Mouse (Mus musculus) hindbrain, embryonic 10.5 days (tissue): ENCODE data around the gene Il1rapl2. TPM values are rescaled to one million over a fixed set of nuclear protein-coding genes. Genes with fewer than 3 reads are reported as not detected.
"Not testable (repeated sequence)": the region's sequence is repeated elsewhere in the genome, so short reads cannot be mapped to it uniquely, and the experiment has no call there.

Experiments used
- DNase-seq: peaks from one replicate; pipeline ENCODE4 v3.0.0-alpha.2; 2017; ENCODE audit warnings: low spot score
- H3K27ac ChIP-seq: fragments of 300-500 bp; sonication (generic); 2 replicates; pipeline ENCODE4 v1.5.1; 2016; ENCODE audit warnings: mild to moderate bottlenecking, moderate library complexity
- H3K27me3 ChIP-seq: fragments of 300-500 bp; sonication (generic); 2 replicates; pipeline ENCODE4 v1.6.1; 2016; ENCODE audit warnings: mild to moderate bottlenecking; ENCODE audit not compliant: poor library complexity, insufficient read depth, severe bottlenecking
- H3K36me3 ChIP-seq: fragments of 300-500 bp; sonication (generic); 2 replicates; pipeline ENCODE4 v1.6.1; 2016; ENCODE audit warnings: mild to moderate bottlenecking, moderate library complexity
- H3K4me1 ChIP-seq: fragments of 300-500 bp; sonication (generic); replicated peaks from 2 replicates; pipeline ENCODE4 v1.6.1; 2016; ENCODE audit warnings: mild to moderate bottlenecking
- H3K4me3 ChIP-seq: fragments of 300-500 bp; sonication (generic); 2 replicates; pipeline ENCODE4 v1.5.1; 2016; ENCODE audit warnings: mild to moderate bottlenecking, moderate library complexity
- H3K9me3 ChIP-seq: fragments of 300-500 bp; sonication (generic); 2 replicates; pipeline ENCODE4 v1.6.1; 2016; ENCODE audit warnings: mild to moderate bottlenecking, moderate library complexity
- WGBS: fragments of 180-500 bp; shearing (Covaris S2); methylation state at CpG from one replicate; pipeline ENCODE4 v1.1.7; 2016; 5-methylcytosine and 5-hydroxymethylcytosine counted together
- polyA plus RNA-seq: library from polyadenylated mRNA; unstranded; fragments of >200 nt; fragmentation: Nextera tagmentation; extraction: Ambion mirVana; gene quantifications from 2 replicates; pipeline ENCODE4 v1.2.1, GENCODE M21; 2016

Gene Il1rapl2
- polyA plus RNA-seq, 1 experiment from 2014 or later: 0.27 TPM

- 77% methylated on average over 3 of the region's 3 CpGs for WGBS
- no peaks in the 10 kb centered on the region; the same call in 1 of the 2 replicates for H3K4me1 ChIP-seq
These were observed 239.1 kb downstream of the Il1rapl2 start for GRCm38 (mm10) chrX:137809526-137809925.

GRCm38 (mm10) chrX:137812151-137812550 is 241.7 kb downstream of the Il1rapl2 start:
- H3K4me1 ChIP-seq: no peaks in the 10 kb centered on the region
- no peaks in the 10 kb centered on the region for H3K36me3 ChIP-seq
- WGBS: 91% methylated on average over 1 of the region's 1 CpGs
- no peak overlapping the region for H3K27ac ChIP-seq
- H3K4me3 ChIP-seq: no peak overlapping the region
- DNase-seq: no peak
- H3K27me3 ChIP-seq: peaks cover 3% of the 10 kb centered on the region; the same call in 1 of the 2 replicates
- H3K9me3 ChIP-seq: no peaks in the 10 kb centered on the region

More at GRCm38 (mm10) chrX:137809526-137809925, 239.1 kb downstream of the Il1rapl2 start:
- Histone ChIP-seq H3K27me3 (peaks cover 3% of the 10 kb centered on the region; the same call in 1 of the 2 replicates), H3K27ac (no peak overlapping the region), H3K9me3 (no peaks in the 10 kb centered on the region), H3K4me3 (no peak overlapping the region), H3K36me3 (no peaks in the 10 kb centered on the region)
- DNase-seq: no peak

GRCm38 (mm10) chrX:137848936-137849335 is 278.5 kb downstream of the Il1rapl2 start:
- Histone ChIP-seq H3K27me3 (no peaks in the 10 kb centered on the region), H3K36me3 (no peaks in the 10 kb centered on the region), H3K4me3 (no peak overlapping the region), H3K4me1 (no peaks in the 10 kb centered on the region), H3K9me3 (no peaks in the 10 kb centered on the region), H3K27ac (no peak overlapping the region)
- WGBS: 69% methylated on average over 3 of the region's 3 CpGs
- DNase-seq: no peak

- no peak for DNase-seq
- H3K27ac ChIP-seq: no peak overlapping the region
- no peaks in the 10 kb centered on the region for H3K36me3 ChIP-seq
- no peaks in the 10 kb centered on the region for H3K9me3 ChIP-seq
- no peak overlapping the region for H3K4me3 ChIP-seq
- no peaks in the 10 kb centered on the region for H3K27me3 ChIP-seq
- H3K4me1 ChIP-seq: no peaks in the 10 kb centered on the region
These were observed 353.1 kb downstream of the Il1rapl2 start for GRCm38 (mm10) chrX:137923490-137923889.

GRCm38 (mm10) chrX:137926835-137927234 is 356.4 kb downstream of the Il1rapl2 start:
- 71% methylated on average over 2 of the region's 2 CpGs for WGBS
- no peaks in the 10 kb centered on the region for H3K4me1 ChIP-seq
- H3K4me3 ChIP-seq: no peak overlapping the region

GRCm38 (mm10) chrX:137947741-137948140 is 377.3 kb downstream of the Il1rapl2 start:
- H3K9me3 ChIP-seq: no peaks in the 10 kb centered on the region
- DNase-seq: no peak
- WGBS: 80% methylated on average over 1 of the region's 1 CpGs
- H3K4me1 ChIP-seq: no peaks in the 10 kb centered on the region
- no peaks in the 10 kb centered on the region for H3K36me3 ChIP-seq
- no peak overlapping the region for H3K27ac ChIP-seq
- H3K27me3 ChIP-seq: no peaks in the 10 kb centered on the region
- H3K4me3 ChIP-seq: no peak overlapping the region

More at GRCm38 (mm10) chrX:137926835-137927234, 356.4 kb downstream of the Il1rapl2 start:
- H3K36me3 ChIP-seq: no peaks in the 10 kb centered on the region
- no peak overlapping the region for H3K27ac ChIP-seq
- H3K9me3 ChIP-seq: no peaks in the 10 kb centered on the region
- no peak for DNase-seq
- H3K27me3 ChIP-seq: 0 out of 2 replicates have a peak, but pooled peaks cover 2% of the 10 kb centered on the region

GRCm38 (mm10) chrX:137971306-137971705 is 400.9 kb downstream of the Il1rapl2 start:
- Histone ChIP-seq H3K27ac (no peak overlapping the region), H3K9me3 (no peaks in the 10 kb centered on the region), H3K4me3 (no peak overlapping the region), H3K36me3 (no peaks in the 10 kb centered on the region), H3K4me1 (no peaks in the 10 kb centered on the region), H3K27me3 (no peaks in the 10 kb centered on the region)
- DNase-seq: peak; percentile 2
- 74% methylated on average over 5 of the region's 5 CpGs for WGBS

- 83% methylated on average over 3 of the region's 3 CpGs for WGBS
- DNase-seq: no peak
- Histone ChIP-seq H3K27me3 (peaks cover 11% of the 10 kb centered on the region; the same call in 1 of the 2 replicates), H3K9me3 (no peaks in the 10 kb centered on the region), H3K4me1 (no peaks in the 10 kb centered on the region), H3K4me3 (no peak overlapping the region), H3K36me3 (no peaks in the 10 kb centered on the region), H3K27ac (no peak overlapping the region)
These were observed 472.7 kb downstream of the Il1rapl2 start for GRCm38 (mm10) chrX:138043113-138043512.

GRCm38 (mm10) chrX:138103954-138104353 is 533.5 kb downstream of the Il1rapl2 start:
- no peaks in the 10 kb centered on the region for H3K4me1 ChIP-seq
- no peaks in the 10 kb centered on the region for H3K27me3 ChIP-seq
- no peak overlapping the region for H3K4me3 ChIP-seq
- H3K36me3 ChIP-seq: no peaks in the 10 kb centered on the region
- WGBS: 78% methylated on average over 6 of the region's 6 CpGs
- H3K27ac ChIP-seq: no peak overlapping the region
- no peaks in the 10 kb centered on the region for H3K9me3 ChIP-seq
- no peak for DNase-seq

GRCm38 (mm10) chrX:138104668-138105067 is 534.3 kb downstream of the Il1rapl2 start:
- no peaks in the 10 kb centered on the region for H3K27me3 ChIP-seq
- DNase-seq: no peak
- no peaks in the 10 kb centered on the region for H3K9me3 ChIP-seq
- no peak overlapping the region for H3K27ac ChIP-seq
- H3K4me1 ChIP-seq: no peaks in the 10 kb centered on the region
- 64% methylated on average over 3 of the region's 3 CpGs for whole genome bisulfite sequencing
- H3K36me3 ChIP-seq: no peaks in the 10 kb centered on the region
- H3K4me3 ChIP-seq: no peak overlapping the region

- H3K9me3 ChIP-seq: no peaks in the 10 kb centered on the region
- H3K27ac ChIP-seq: no peak overlapping the region
- no peaks in the 10 kb centered on the region for H3K27me3 ChIP-seq
- H3K4me1 ChIP-seq: no peaks in the 10 kb centered on the region
- H3K36me3 ChIP-seq: no peaks in the 10 kb centered on the region
- no peak overlapping the region for H3K4me3 ChIP-seq
- WGBS: 11% methylated on average over 3 of the region's 3 CpGs
- peak; percentile 2 for DNase-seq
These were observed 599.7 kb downstream of the Il1rapl2 start for GRCm38 (mm10) chrX:138170146-138170545.

GRCm38 (mm10) chrX:138209480-138209879 is 639.1 kb downstream of the Il1rapl2 start, which contains the start of gene Tex13a:
Gene Tex13a, minus strand, starts transcription at chrX:138209580.
- no peaks in the 10 kb centered on the region for H3K4me1 ChIP-seq
- 77% methylated on average over 3 of the region's 3 CpGs for WGBS

GRCm38 (mm10) chrX:138234626-138235025 is 664.2 kb downstream of the Il1rapl2 start:
- Histone ChIP-seq H3K27me3 (no peaks in the 10 kb centered on the region), H3K27ac (no peak overlapping the region), H3K36me3 (no peaks in the 10 kb centered on the region), H3K4me1 (no peaks in the 10 kb centered on the region), H3K9me3 (no peaks in the 10 kb centered on the region), H3K4me3 (no peak overlapping the region)
- DNase-seq: no peak
- 76% methylated on average over 4 of the region's 4 CpGs for WGBS

More at GRCm38 (mm10) chrX:138209480-138209879, 639.1 kb downstream of the Il1rapl2 start, which contains the start of gene Tex13a:
- Histone ChIP-seq H3K27ac (no peak within 1 kb of the TSS), H3K9me3 (no peaks in the 10 kb centered on the region), H3K27me3 (no peaks in the 10 kb centered on the region; the same call in 1 of the 2 replicates), H3K36me3 (no peaks in the 10 kb centered on the region), H3K4me3 (no peak within 1 kb of the TSS)
- DNase-seq: no peak

GRCm38 (mm10) chrX:138348736-138349135 is 778.3 kb downstream of the Il1rapl2 start:
- H3K27me3 ChIP-seq, H3K4me3 ChIP-seq, H3K27ac ChIP-seq, H3K36me3 ChIP-seq, H3K9me3 ChIP-seq, H3K4me1 ChIP-seq, DNase-seq: not testable (repeated sequence)
- 78% methylated on average over 1 of the region's 1 CpGs for WGBS
